Mouse (Mus musculus) heart, embryonic 12.5 days (tissue): Measurements from ENCODE around the gene Cacng6. TPM values are rescaled to one million over a fixed set of nuclear protein-coding genes. Genes with fewer than 3 reads are reported as not detected.
A peak's percentile ranks its signal among the peaks of the same experiment; 100 is the strongest.

Experiments used
- ATAC-seq: fragments of 200-750 bp; cut with Nextera tagmentation; 2 replicates; pipeline ENCODE4 v1.8.0; 2017; ENCODE audit warnings: moderate TSS enrichment, moderate library complexity; ENCODE audit not compliant: insufficient number of reproducible peaks, low FRiP score
- H3K27ac ChIP-seq: fragments of 300-500 bp; sonication (generic); 2 replicates; pipeline ENCODE4 v1.5.1; 2016; ENCODE audit warnings: mild to moderate bottlenecking, moderate library complexity; ENCODE audit not compliant: poor library complexity, severe bottlenecking
- H3K27me3 ChIP-seq: fragments of 300-500 bp; sonication (generic); replicated peaks from 2 replicates; pipeline ENCODE4 v1.6.1; 2016; ENCODE audit warnings: mild to moderate bottlenecking, moderate library complexity
- H3K36me3 ChIP-seq: fragments of 300-500 bp; sonication (generic); 2 replicates; pipeline ENCODE4 v1.6.1; 2016; ENCODE audit warnings: mild to moderate bottlenecking, moderate library complexity
- H3K4me1 ChIP-seq: fragments of 300-500 bp; sonication (generic); replicated peaks from 2 replicates; pipeline ENCODE4 v1.6.1; 2016; ENCODE audit warnings: mild to moderate bottlenecking
- H3K4me2 ChIP-seq: fragments of 300-500 bp; sonication (generic); 2 replicates; pipeline ENCODE4 v1.6.1; 2016; ENCODE audit warnings: mild to moderate bottlenecking, moderate library complexity
- H3K4me3 ChIP-seq: fragments of 300-500 bp; sonication (generic); 2 replicates; pipeline ENCODE4 v1.5.1; 2016; ENCODE audit warnings: mild to moderate bottlenecking
- H3K9ac ChIP-seq: fragments of 300-500 bp; sonication (generic); 2 replicates; pipeline ENCODE4 v1.6.1; 2016; ENCODE audit warnings: mild to moderate bottlenecking, moderate library complexity
- H3K9me3 ChIP-seq: fragments of 300-500 bp; sonication (generic); replicated peaks from 2 replicates; pipeline ENCODE4 v1.6.1; 2016; ENCODE audit warnings: mild to moderate bottlenecking, moderate library complexity
- WGBS: fragments of 180-500 bp; shearing (Covaris S2); methylation state at CpG from one replicate; pipeline ENCODE4 v1.1.7; 2016; 5-methylcytosine and 5-hydroxymethylcytosine counted together
- polyA plus RNA-seq: library from polyadenylated mRNA; unstranded; fragments of >200 nt; fragmentation: Nextera tagmentation; extraction: Ambion mirVana; gene quantifications from 2 replicates; pipeline ENCODE4 v1.2.1, GENCODE M21; 2016

The Cacng6 gene
- polyA plus RNA-seq, 1 experiment from 2014 or later: 23.5 TPM

DNA sequence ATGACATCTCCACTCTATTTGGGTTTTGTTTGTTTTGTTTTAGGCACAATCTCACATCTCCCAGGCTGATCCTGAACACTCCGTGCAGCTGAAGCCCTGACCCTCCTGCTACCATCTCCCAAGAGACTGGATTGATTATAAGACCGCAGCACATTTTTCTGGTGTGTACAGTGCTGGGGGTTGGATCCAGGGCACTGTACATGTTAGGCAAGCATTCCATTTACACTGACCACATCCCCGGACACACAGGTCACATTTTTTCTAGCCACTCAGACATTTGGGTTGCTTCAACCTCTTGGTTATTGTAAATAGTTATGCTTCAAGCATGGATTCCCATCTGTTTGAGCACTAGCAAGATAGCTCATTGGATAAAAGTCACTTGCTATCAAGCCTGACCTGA lies 22.6 kb downstream of the Cacng6 start:
- H3K36me3 ChIP-seq: no peaks in the 10 kb centered on the region
- H3K27ac ChIP-seq: no peak overlapping the region
- no peak overlapping the region for H3K9ac ChIP-seq
- WGBS: 71% methylated on average over 3 of the region's 3 CpGs
- no peaks in the 10 kb centered on the region for H3K4me1 ChIP-seq
- H3K27me3 ChIP-seq: peaks cover 21% of the 10 kb centered on the region
- no peaks in the 10 kb centered on the region for H3K9me3 ChIP-seq
- no peak for ATAC-seq
- H3K4me3 ChIP-seq: no peak overlapping the region
- H3K4me2 ChIP-seq: no peak overlapping the region

- ATAC-seq: no peak
- Histone ChIP-seq H3K27ac (no peak overlapping the region), H3K36me3 (no peaks in the 10 kb centered on the region), H3K4me2 (no peak overlapping the region), H3K4me3 (no peak overlapping the region), H3K4me1 (no peaks in the 10 kb centered on the region), H3K9ac (no peak overlapping the region), H3K27me3 (peaks cover 24% of the 10 kb centered on the region), H3K9me3 (no peaks in the 10 kb centered on the region)
- WGBS: 71% methylated on average over 4 of the region's 4 CpGs
Measured at GRCm38 (mm10) chr7:3447026-3447425, 23.0 kb downstream of the Cacng6 start.

DNA sequence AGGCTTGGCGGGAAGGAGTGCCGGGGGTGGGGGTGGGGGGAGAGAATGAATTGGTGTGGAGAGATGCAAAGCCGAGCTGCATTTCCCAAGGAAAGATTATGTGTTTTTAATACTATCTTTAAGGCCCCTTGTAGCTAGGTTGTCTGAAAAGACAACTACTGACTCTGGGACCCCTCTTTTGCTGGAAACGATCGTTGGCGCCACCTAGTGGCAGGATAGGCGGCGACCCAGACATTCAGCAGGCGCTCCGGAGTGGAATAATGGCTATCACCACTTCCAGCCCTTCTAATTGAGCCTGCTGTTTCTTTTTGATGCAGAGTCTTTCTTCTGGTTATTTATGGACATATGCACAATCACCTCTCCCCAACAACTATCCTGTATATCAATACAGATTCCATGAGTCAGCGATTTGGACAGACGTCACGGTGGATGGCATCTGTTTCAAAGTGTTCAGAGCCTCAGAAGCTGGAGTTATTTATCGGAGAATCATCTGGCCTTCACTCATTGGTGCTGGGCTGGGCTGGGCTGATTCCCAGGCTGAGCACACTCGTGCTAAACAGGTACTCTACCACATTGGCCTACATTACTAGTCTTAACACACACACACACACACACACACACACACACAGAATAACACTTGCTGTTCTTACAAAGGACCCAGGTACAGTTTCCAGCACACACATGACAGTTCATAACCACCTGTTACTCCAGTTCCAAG lies 24.9 kb downstream of the Cacng6 start:
- WGBS: 17% methylated on average over 15 of the region's 15 CpGs
- no peak overlapping the region for H3K27ac ChIP-seq
- no peaks in the 10 kb centered on the region for H3K9me3 ChIP-seq
- H3K27me3 ChIP-seq: peaks cover 26% of the 10 kb centered on the region
- H3K36me3 ChIP-seq: no peaks in the 10 kb centered on the region
- H3K4me1 ChIP-seq: no peaks in the 10 kb centered on the region
- no peak for ATAC-seq
- no peak overlapping the region for H3K9ac ChIP-seq
- no peak overlapping the region for H3K4me3 ChIP-seq
- peak overlapping the region; percentile 41 for H3K4me2 ChIP-seq

DNA sequence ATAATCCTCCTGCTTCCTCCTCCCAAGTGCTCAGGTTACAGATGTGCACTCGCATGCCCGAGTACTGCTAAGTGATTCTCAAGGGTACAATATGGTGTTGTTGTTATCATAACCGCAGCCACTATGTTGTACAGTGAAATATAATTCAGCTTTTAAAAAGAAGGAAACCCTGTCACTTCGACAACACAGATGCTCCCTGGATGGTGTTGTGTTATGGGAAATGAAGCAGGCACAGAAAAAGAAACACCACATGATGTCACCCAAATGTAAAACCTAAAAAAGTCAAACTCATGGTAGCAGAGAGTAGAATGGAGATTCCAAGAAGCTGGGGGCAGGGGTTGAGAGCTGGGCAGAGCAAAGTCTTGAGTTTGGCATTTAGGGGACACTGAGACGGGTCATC lies 26.7 kb downstream of the Cacng6 start:
- no peaks in the 10 kb centered on the region for H3K9me3 ChIP-seq
- no peak overlapping the region for H3K4me3 ChIP-seq
- peaks cover 26% of the 10 kb centered on the region for H3K27me3 ChIP-seq
- no peak for ATAC-seq
- H3K4me1 ChIP-seq: no peaks in the 10 kb centered on the region
- H3K36me3 ChIP-seq: no peaks in the 10 kb centered on the region
- H3K27ac ChIP-seq: no peak overlapping the region
- WGBS: 58% methylated on average over 5 of the region's 5 CpGs
- no peak overlapping the region for H3K4me2 ChIP-seq
- H3K9ac ChIP-seq: no peak overlapping the region

GRCm38 (mm10) chr7:3451161-3451560 lies 27.2 kb downstream of the Cacng6 start:
- no peak for ATAC-seq
- no peaks in the 10 kb centered on the region for H3K36me3 ChIP-seq
- no peak overlapping the region for H3K9ac ChIP-seq
- no peak overlapping the region for H3K4me3 ChIP-seq
- no peak overlapping the region for H3K4me2 ChIP-seq
- no peaks in the 10 kb centered on the region for H3K4me1 ChIP-seq
- WGBS: 33% methylated on average over 6 of the region's 6 CpGs
- H3K27ac ChIP-seq: no peak overlapping the region
- H3K9me3 ChIP-seq: no peaks in the 10 kb centered on the region
- peaks cover 26% of the 10 kb centered on the region for H3K27me3 ChIP-seq

- Histone ChIP-seq H3K4me2 (no peak overlapping the region), H3K9ac (no peak overlapping the region), H3K27me3 (peaks cover 26% of the 10 kb centered on the region), H3K36me3 (no peaks in the 10 kb centered on the region), H3K4me1 (no peaks in the 10 kb centered on the region), H3K27ac (no peak overlapping the region), H3K4me3 (no peak overlapping the region), H3K9me3 (no peaks in the 10 kb centered on the region)
- WGBS: 40% methylated on average over 12 of the region's 12 CpGs
- no peak for ATAC-seq
Measured at GRCm38 (mm10) chr7:3452821-3453485, 29.0 kb downstream of the Cacng6 start.

GRCm38 (mm10) chr7:3453486-3454183 lies 29.6 kb downstream of the Cacng6 start:
- 58% methylated on average over 10 of the region's 11 CpGs for WGBS
- Histone ChIP-seq H3K27ac (no peak overlapping the region), H3K36me3 (no peaks in the 10 kb centered on the region), H3K4me3 (no peak overlapping the region), H3K4me2 (no peak overlapping the region), H3K4me1 (no peaks in the 10 kb centered on the region), H3K9me3 (no peaks in the 10 kb centered on the region), H3K9ac (no peak overlapping the region), H3K27me3 (peaks cover 26% of the 10 kb centered on the region)
- no peak for ATAC-seq

- H3K27ac ChIP-seq: no peak overlapping the region
- 90% methylated on average over 10 of the region's 10 CpGs for WGBS
- H3K4me1 ChIP-seq: no peaks in the 10 kb centered on the region
- H3K4me2 ChIP-seq: no peak overlapping the region
- H3K9ac ChIP-seq: no peak overlapping the region
- no peaks in the 10 kb centered on the region for H3K9me3 ChIP-seq
- H3K4me3 ChIP-seq: no peak overlapping the region
- no peaks in the 10 kb centered on the region for H3K27me3 ChIP-seq
- no peaks in the 10 kb centered on the region for H3K36me3 ChIP-seq
- no peak for ATAC-seq
Measured at GRCm38 (mm10) chr7:3457111-3457840, 33.3 kb downstream of the Cacng6 start.

DNA sequence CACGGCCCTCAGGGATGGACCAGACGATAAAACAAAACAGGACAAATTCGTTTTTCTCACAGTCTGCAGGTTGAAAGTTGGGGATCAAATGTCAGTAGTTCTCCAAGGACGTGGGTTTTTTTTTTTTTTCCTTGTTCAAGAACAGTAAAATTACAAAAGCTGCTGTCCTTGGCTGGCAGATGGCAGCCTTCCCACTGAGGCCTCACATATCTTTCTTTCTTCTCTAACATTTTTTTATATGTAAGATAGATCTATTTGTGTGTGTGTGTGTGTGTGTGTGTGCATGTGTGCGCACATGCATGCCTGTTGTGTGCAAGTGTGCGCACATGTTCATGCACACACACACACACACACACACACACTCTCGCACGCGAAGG lies 33.8 kb downstream of the Cacng6 start:
- H3K9me3 ChIP-seq: no peaks in the 10 kb centered on the region
- H3K4me1 ChIP-seq: no peaks in the 10 kb centered on the region
- no peak overlapping the region for H3K4me3 ChIP-seq
- no peaks in the 10 kb centered on the region for H3K36me3 ChIP-seq
- 75% methylated on average over 9 of the region's 9 CpGs for WGBS
- H3K9ac ChIP-seq: no peak overlapping the region
- no peak for ATAC-seq
- no peak overlapping the region for H3K4me2 ChIP-seq
- H3K27me3 ChIP-seq: no peaks in the 10 kb centered on the region
- no peak overlapping the region for H3K27ac ChIP-seq

GRCm38 (mm10) chr7:3460261-3460660 lies 36.3 kb downstream of the Cacng6 start:
- Histone ChIP-seq H3K4me2 (no peak overlapping the region), H3K9me3 (no peaks in the 10 kb centered on the region), H3K4me3 (no peak overlapping the region), H3K27me3 (no peaks in the 10 kb centered on the region), H3K36me3 (no peaks in the 10 kb centered on the region), H3K9ac (no peak overlapping the region), H3K27ac (no peak overlapping the region), H3K4me1 (no peaks in the 10 kb centered on the region)
- no peak for ATAC-seq
- 77% methylated on average over 8 of the region's 8 CpGs for WGBS

DNA sequence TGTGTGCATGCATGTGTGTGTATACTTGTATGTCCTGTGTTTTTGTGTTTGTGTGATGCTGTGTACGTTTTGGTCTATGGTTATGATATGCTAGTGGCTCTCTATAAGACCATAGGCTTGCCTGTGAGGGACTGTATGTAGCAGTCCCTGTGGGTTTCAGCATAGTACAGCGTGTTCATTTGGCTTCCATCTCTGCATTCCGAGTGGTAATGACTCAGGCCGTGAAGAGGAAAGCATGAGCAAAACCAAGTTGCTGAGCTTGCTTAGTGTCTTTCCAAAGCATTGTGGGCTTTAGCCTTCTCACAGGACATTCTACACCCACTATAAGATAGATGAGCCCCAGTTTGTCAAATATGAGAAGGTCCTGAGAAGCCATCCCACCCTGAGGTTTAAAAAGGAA lies 39.3 kb downstream of the Cacng6 start:
- WGBS: 75% methylated on average over 4 of the region's 4 CpGs
- no peak for ATAC-seq
- Histone ChIP-seq H3K4me3 (no peak overlapping the region), H3K9ac (no peak overlapping the region), H3K36me3 (no peaks in the 10 kb centered on the region), H3K27me3 (no peaks in the 10 kb centered on the region), H3K4me2 (no peak overlapping the region), H3K9me3 (no peaks in the 10 kb centered on the region), H3K27ac (no peak overlapping the region), H3K4me1 (no peaks in the 10 kb centered on the region)
